Mouse (Mus musculus) right cerebral cortex, postnatal 25 days (tissue): ENCODE data around the gene Ergic1.

Experiments
- DNase-seq: peaks from one replicate; pipeline ENCODE4 v3.0.0; 2022

Gene Ergic1

DNA sequence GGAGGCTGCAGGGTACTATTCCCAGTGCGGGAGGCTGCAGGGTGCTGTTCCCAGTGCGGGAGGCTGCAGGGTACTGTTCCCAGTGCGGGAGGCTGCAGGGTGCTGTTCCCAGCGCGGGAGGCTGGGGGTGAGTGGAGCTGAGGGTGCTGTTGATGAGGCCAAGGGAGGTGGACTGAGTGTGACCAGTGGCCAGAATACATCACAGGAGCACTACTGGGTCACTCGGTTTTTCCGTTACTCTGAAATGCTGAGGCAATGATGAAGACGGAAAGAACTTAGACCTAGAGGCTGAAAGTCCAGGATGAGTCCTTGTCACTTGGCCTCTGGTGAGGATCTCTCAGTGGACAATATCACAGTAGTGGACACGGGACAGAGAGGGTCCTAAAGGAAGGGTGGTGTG lies 71.9 kb downstream of the Ergic1 start:
- DNase-seq: no peak

GRCm38 (mm10) chr17:26633926-26634325 lies 72.6 kb downstream of the Ergic1 start:
- DNase-seq: no peak

DNA sequence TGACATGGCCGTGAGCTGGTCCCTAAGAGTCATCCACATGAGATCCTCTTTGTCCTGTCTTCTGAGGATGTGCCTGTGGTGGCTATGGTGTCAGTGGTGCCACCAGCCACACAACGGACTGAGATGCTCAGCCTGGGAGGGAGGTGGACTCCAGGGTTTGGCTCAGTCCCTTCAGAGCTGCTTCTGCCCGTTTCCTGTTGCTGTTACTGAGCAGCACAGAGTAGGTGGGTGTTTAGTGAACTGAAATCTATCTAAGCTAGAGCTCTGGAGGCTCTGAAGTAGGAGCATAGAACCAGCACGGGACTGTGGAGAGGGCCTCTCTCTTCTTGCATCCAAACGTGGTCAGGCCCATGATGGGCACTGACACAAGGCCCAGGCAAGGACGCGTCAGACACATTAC lies 73.2 kb downstream of the Ergic1 start:
- DNase-seq: no peak

DNA sequence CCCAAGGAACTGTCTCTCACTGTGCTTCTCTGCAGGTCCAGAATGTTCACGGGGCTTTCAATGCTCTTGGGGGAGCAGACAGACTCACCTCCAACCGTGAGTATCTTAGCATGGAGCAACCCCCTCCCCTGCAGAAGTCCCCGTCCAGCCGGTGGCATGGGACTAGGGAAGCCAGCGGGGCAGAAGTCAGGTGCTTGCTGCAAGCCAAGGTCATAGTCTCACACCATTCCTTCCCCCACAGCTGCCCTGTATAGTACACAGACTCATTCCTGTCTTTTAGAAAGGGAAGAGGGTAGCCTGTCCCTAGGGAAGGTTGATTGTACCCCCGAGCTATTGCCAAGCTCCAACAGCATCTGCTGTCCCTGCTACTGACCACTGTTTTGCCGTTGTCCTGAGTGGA lies 74.7 kb downstream of the Ergic1 start:
- DNase-seq: no peak

- no peak for DNase-seq
These were observed 76.6 kb downstream of the Ergic1 start for GRCm38 (mm10) chr17:26637851-26638250.

DNA sequence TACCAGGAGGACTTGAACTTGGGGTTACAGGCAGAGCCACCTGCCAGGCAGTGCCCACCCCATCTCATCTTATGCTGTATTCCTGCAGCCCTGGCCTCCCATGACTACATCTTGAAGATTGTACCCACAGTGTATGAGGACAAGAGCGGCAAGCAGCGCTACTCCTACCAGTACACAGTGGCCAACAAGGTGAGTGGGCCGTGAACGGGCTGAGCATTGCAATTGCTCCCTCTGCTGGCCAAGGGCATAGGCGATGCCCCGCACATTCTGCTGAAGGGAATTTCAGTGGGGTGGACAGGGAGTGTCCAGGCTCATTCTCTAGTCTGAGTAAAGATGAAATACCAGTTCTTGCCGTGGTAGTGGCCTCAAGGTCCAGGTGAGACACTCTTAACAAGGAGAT lies 77.4 kb downstream of the Ergic1 start:
- DNase-seq: no peak

DNA sequence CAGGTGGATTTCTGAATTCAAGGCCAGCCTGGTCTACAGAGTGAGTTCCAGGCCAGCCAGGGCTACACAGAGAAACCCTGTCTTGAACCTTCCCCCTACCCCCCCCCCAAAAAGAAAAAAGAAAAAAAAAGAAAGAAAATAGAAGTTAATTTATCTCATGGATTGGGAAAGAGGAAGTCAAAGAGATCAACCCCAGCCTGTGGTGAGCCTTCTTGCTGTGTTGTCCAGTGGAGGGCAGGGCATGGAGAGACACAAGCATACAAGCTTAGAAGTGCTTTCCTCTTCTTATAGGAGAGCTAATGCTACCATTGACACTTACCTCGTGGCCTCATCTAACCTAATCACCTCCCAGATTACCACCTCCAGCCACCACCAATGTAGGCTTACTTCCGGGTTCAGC lies 78.5 kb downstream of the Ergic1 start:
- DNase-seq: no peak

GRCm38 (mm10) chr17:26640286-26640740 lies 79.0 kb downstream of the Ergic1 start:
- no peak for DNase-seq

- no peak for DNase-seq
These were observed 82.2 kb downstream of the Ergic1 start for GRCm38 (mm10) chr17:26643456-26643855.

DNA sequence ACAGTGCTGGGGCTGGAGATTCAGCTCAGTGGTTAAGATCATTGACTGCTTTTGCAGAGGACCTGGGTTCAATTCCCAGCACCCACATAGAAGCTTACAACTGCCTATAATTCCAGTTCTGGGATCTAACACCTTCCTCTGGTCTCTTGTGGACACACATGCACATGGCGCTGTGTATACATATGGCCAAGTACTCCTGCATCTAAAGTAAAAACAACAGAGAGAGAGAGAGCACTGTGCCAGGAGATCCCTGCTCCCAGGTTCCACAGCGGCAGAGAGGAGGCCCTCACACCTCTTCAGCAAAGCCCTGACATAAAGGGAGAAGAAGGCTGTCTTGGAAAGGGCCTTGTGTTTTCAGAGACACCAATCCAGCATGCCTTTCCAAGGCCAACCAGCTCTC lies 82.7 kb downstream of the Ergic1 start:
- no peak for DNase-seq

- DNase-seq: no peak
These were observed 83.5 kb downstream of the Ergic1 start for GRCm38 (mm10) chr17:26644509-26645410.

DNA sequence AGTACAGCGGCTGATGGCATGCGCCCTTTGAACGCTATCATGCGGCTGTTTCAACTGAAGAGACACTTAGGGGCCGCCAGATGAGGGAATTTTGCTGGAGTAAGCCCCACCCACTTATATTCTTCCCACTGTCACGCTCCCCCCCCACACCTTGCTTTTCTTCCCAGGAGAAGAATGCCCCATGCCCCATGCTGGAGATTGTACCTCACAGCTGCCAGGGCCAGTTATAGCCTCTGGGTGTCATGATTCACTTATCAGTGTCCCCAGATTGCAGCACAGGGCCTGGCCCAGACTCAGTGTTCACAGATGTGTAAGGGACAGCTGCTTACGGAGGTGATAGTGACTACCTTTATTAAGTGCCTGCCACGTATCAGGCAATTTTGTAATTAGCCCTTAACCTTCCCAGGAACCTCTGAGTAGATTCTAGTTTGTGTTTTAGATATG lies 84.1 kb downstream of the Ergic1 start:
- DNase-seq: no peak

- no peak for DNase-seq
These were observed 86.0 kb downstream of the Ergic1 start for GRCm38 (mm10) chr17:26647283-26647682.

DNA sequence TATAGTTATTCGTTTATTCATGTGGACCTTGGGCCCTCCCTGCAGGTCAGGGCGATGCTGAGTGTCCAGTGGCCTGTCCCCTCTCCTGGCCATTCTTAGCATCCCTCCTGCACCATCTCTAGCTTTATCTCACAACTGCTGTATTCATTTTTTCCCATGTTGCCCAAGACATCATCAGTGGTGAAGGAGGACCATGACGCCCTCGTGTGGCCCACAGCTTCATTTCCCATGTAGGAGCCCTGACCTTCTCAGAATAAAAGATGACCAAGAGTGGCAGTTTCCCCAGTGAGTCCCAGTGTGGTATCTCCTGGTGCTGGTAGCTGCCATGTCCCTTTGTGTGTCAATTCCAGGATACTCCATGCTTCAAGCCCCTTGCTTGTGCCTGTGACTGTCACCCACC lies 88.3 kb downstream of the Ergic1 start:
- DNase-seq: no peak

DNA sequence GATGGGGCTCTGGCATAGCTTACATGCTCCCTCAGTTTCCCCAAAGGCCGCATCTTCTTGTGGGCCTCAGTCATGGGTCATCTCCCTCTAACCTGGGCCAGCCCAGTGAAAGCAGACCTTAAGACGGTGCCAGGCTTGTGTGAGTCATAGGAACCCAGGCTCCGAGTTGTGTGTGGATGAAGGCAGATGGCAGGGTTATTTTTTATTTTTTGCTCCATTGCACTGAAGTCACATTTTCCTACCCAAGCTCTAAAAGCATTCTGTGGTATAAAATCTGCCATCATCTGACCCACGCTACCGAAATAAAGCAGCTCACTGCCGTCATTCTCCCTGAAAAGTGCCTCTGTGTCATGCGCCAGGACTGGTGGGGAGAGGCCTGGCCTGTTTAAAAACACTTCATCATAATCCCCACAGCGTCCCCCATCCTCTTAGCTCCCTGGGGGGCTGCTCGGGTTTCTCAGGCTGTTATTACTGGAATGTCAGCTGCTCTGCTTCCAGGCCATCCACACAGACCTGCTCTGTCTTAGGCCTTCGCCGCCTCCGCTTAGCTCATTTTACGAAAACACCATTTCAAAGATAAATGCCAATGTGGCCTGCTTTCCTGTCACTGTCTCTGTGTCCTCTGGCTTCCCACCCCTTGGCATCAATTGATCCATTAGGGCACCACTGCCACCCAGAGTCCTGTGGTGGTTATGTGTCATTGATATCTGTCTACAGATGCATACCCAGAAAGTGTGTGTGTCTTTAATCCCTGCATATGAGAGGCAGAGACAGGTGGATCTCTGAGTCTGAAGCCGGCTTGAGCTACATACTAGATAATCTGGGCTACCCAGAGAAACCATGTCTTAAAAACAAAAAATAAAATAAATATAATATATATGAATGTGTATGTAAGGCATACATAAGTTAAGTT lies 89.4 kb downstream of the Ergic1 start:
- no peak for DNase-seq

- DNase-seq: no peak
These were observed 97.7 kb downstream of the Ergic1 start for GRCm38 (mm10) chr17:26658854-26659572.

- DNase-seq: no peak
These were observed 98.3 kb downstream of the Ergic1 start for GRCm38 (mm10) chr17:26659573-26659915.

DNA sequence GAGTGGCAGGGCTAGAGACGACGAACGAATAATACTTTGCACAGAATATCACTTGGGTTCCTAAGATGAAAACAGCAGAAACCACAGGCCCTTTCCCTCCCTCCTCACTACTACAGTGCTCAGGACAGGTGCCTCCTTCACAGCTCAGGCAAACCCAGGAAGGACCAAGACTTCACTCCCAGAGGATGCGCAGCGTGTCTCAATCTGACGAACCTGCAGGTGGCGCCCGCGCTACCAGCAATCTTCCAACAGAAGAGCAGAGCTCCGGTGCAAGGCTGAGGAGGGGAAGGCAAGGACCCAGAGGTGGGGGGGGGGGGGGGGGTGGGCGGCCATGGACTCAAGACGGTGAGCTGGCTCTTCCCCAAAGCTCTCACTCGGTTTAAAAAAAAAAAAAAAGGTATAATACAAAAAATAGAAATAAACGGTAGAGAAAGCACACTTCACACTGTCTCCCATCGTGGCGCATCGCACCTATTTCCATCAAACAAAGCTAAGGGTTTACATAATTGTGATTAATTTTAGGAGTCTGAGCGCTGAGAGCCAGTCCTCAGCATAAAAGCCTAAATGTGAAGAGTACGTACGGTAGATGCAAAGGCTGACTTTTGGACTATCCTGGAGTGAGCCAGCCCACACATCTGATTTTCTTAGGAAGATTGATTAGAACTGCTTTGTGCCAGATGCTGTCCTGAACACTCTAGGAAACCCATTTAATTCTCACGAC lies 99.1 kb downstream of the Ergic1 start:
- DNase-seq: peak; percentile 86

- no peak for DNase-seq
These were observed 100.9 kb downstream of the Ergic1 start for GRCm38 (mm10) chr17:26662204-26662603.

DNA sequence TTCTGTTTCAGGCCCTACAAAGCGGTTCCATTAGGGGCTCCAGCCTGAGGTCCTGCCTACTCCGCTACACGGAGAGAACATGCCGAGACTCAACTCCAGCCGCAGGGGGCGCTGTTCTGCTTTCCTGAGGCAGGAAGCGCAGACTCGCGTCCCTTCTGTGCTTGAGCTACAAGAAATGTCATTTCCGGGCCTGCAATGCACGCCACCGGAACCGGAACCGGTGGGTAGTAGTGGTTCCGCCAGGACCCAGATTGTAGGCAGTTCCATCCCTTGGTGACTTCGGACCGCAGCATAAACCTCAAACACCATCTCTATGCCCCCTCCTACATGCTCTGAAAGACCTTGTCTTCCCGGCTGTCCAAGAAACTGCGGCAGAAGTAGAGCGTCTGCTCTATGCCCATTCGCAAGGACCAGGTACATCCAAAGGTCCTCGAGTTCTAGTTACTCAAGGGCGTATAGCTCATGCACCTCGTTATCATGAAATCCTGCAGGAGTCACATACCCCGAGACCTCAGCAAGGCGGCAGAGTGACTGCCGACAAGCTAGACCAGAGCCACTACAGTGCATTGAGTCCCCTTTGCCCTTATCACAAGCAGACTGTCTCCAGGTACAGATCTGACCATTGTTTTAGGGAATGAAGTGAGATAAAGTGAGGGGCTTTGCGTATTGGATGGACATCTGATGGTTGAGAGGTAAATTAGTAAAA lies 101.8 kb downstream of the Ergic1 start, which contains the start of gene Atp6v0e:
TSS of gene Atp6v0e (plus strand) at position 254 of the 706 bp plus-strand sequence.
- peak; percentile 93 for DNase-seq

DNA sequence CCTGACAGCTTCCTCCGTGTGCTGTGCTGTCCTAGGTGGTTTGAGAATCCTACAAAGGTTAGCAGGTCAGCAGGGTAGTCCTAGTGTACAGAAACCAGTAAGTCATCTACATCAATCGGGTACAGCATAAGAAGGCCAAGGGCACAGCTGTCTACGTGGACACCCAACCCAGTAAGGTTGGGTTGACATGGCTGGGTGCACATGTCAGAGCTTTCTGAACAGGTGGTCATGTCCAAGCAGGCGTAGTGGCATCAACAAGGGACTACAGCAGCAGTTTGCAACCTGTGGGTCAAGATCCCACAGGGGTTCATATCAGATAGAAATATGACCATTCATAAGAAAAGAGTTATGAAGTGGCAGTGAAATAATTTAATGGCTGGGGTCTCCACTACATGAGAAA lies 104.3 kb downstream of the Ergic1 start:
- DNase-seq: no peak

GRCm38 (mm10) chr17:26671268-26671667 lies 110.0 kb downstream of the Ergic1 start:
- no peak for DNase-seq
